Mouse (Mus musculus): ENCODE results near the gene Ewsr1.
"Not testable (repeated sequence)": the region's sequence is repeated elsewhere in the genome, so short reads cannot be mapped to it uniquely, and the experiment has no call there.

Gene Ewsr1

GRCm38 (mm10) chr11:5098035-5098735 is 881 bp downstream of the Ewsr1 start:
- DNase-seq (ENCODE audit: extremely low spot score, low spot score) = peak; percentile 51

- DNase-seq (ENCODE audit: extremely low spot score, low spot score) = no peak
These were observed 2.5 kb downstream of the Ewsr1 start for GRCm38 (mm10) chr11:5096480-5097020.

GRCm38 (mm10) chr11:5095877-5096276 is 3.2 kb downstream of the Ewsr1 start:
- DNase-seq (ENCODE audit: extremely low spot score, low spot score) = no peak

- DNase-seq (ENCODE audit: extremely low spot score, low spot score) = no peak
These were observed 7.4 kb downstream of the Ewsr1 start for GRCm38 (mm10) chr11:5091706-5092105.

- no peak for DNase-seq (ENCODE audit: extremely low spot score, low spot score)
These were observed 9.9 kb downstream of the Ewsr1 start for GRCm38 (mm10) chr11:5089147-5089546.

- not testable (repeated sequence) for DNase-seq (ENCODE audit: extremely low spot score, low spot score)
These were observed 22.2 kb downstream of the Ewsr1 start for GRCm38 (mm10) chr11:5076843-5077242.

GRCm38 (mm10) chr11:5075760-5076159 is 23.3 kb downstream of the Ewsr1 start:
- DNase-seq (ENCODE audit: extremely low spot score, low spot score) = no peak

- DNase-seq (ENCODE audit: extremely low spot score, low spot score) = no peak
These were observed 24.2 kb downstream of the Ewsr1 start for GRCm38 (mm10) chr11:5074882-5075281.

GRCm38 (mm10) chr11:5068126-5068971 is 30.7 kb downstream of the Ewsr1 start:
- no peak for DNase-seq (ENCODE audit: extremely low spot score, low spot score)

GRCm38 (mm10) chr11:5067063-5067462 is 32.0 kb downstream of the Ewsr1 start:
- no peak for DNase-seq (ENCODE audit: extremely low spot score, low spot score)

- peak; percentile 93 for DNase-seq (ENCODE audit: extremely low spot score, low spot score)
These were observed 33.8 kb downstream of the Ewsr1 start, which contains the start of gene Gas2l1 for GRCm38 (mm10) chr11:5065056-5065821. TSS of gene Gas2l1 (minus strand) at chr11:5065327.

- DNase-seq (ENCODE audit: extremely low spot score, low spot score) = peak; percentile 36
These were observed 34.6 kb downstream of the Ewsr1 start for GRCm38 (mm10) chr11:5064282-5065055.

- no peak for DNase-seq (ENCODE audit: extremely low spot score, low spot score)
These were observed 35.3 kb downstream of the Ewsr1 start for GRCm38 (mm10) chr11:5063561-5064281.

- DNase-seq (ENCODE audit: extremely low spot score, low spot score) = no peak
These were observed 36.1 kb downstream of the Ewsr1 start for GRCm38 (mm10) chr11:5062860-5063505.

GRCm38 (mm10) chr11:5062326-5062725 is 36.7 kb downstream of the Ewsr1 start:
- peak; percentile 25 for DNase-seq (ENCODE audit: extremely low spot score, low spot score)

GRCm38 (mm10) chr11:5061413-5062139 is 37.5 kb downstream of the Ewsr1 start:
- peak; percentile 85 for DNase-seq (ENCODE audit: extremely low spot score, low spot score)

GRCm38 (mm10) chr11:5060756-5061412 is 38.2 kb downstream of the Ewsr1 start:
- peak; percentile 55 for DNase-seq (ENCODE audit: extremely low spot score, low spot score)

- peak; percentile 56 for DNase-seq (ENCODE audit: extremely low spot score, low spot score)
These were observed 39.3 kb downstream of the Ewsr1 start for GRCm38 (mm10) chr11:5059704-5060156.
